Mouse (Mus musculus) liver, postnatal 0 days (tissue): ENCODE data around the gene Med12l.

Source experiments
- CTCF ChIP-seq: sonication (generic); IDR thresholded peaks from 2 replicates; pipeline ENCODE4 v1.5.1; 2016; ENCODE audit warnings: antibody characterized with exemption, low read depth
- EP300 ChIP-seq: IDR thresholded peaks from 2 replicates; pipeline ENCODE4 v1.6.1; 2016; ENCODE audit warnings: antibody characterized with exemption, low read depth, mild to moderate bottlenecking

- TF ChIP-seq CTCF (no peak), EP300 (no peak)
These were observed 27.6 kb upstream of the Med12l start for GRCm38 (mm10) chr3:58977906-58978622.
